Mouse (Mus musculus) midbrain, embryonic 11.5 days (tissue): Measurements from ENCODE around the gene Slc9a2. TPM values are rescaled to one million over a fixed set of nuclear protein-coding genes. Genes with fewer than 3 reads are reported as not detected.
"Not testable (repeated sequence)": the region's sequence is repeated elsewhere in the genome, so short reads cannot be mapped to it uniquely, and the experiment has no call there.

Source experiments
- ATAC-seq: fragments of 200-750 bp; cut with Nextera tagmentation; 2 replicates; pipeline ENCODE4 v1.8.0; 2017; ENCODE audit warnings: moderate TSS enrichment, moderate library complexity; ENCODE audit not compliant: low FRiP score
- DNase-seq: peaks from one replicate; pipeline ENCODE4 v3.0.0; 2015; ENCODE audit warnings: low spot score; ENCODE audit errors: missing footprints
- H3K27ac ChIP-seq: fragments of 300-500 bp; sonication (generic); 2 replicates; pipeline ENCODE4 v1.5.1; 2014; ENCODE audit warnings: low read depth, low read length
- H3K27me3 ChIP-seq: fragments of 300-500 bp; sonication (generic); 2 replicates; pipeline ENCODE4 v1.6.1; 2014; ENCODE audit warnings: mild to moderate bottlenecking, low read length, moderate library complexity, mixed read lengths; ENCODE audit not compliant: control insufficient read depth, insufficient read depth
- H3K36me3 ChIP-seq: fragments of 300-500 bp; sonication (generic); 2 replicates; pipeline ENCODE4 v1.6.1; 2014; ENCODE audit warnings: mild to moderate bottlenecking, low read length, moderate library complexity, mixed read lengths; ENCODE audit not compliant: control insufficient read depth, insufficient read depth
- H3K4me1 ChIP-seq: fragments of 300-500 bp; sonication (generic); 2 replicates; pipeline ENCODE4 v1.6.1; 2014; ENCODE audit warnings: low read length; ENCODE audit not compliant: control insufficient read depth, insufficient read depth
- H3K4me2 ChIP-seq: fragments of 300-500 bp; sonication (generic); 2 replicates; pipeline ENCODE4 v1.6.1; 2014; ENCODE audit warnings: mild to moderate bottlenecking, moderate library complexity
- H3K4me3 ChIP-seq: fragments of 300-500 bp; sonication (generic); 2 replicates; pipeline ENCODE4 v1.5.1; 2014; ENCODE audit warnings: low read depth, low read length
- H3K9ac ChIP-seq: fragments of 300-500 bp; sonication (generic); 2 replicates; pipeline ENCODE4 v1.6.1; 2014; ENCODE audit warnings: low read length
- H3K9me3 ChIP-seq: fragments of 300-500 bp; sonication (generic); 2 replicates; pipeline ENCODE4 v1.6.1; 2016; ENCODE audit warnings: low read length; ENCODE audit not compliant: control insufficient read depth
- WGBS: fragments of 180-500 bp; shearing (Covaris S2); extraction: QIAGEN DNeasy Blood & Tissue Kit; methylation state at CpG from one replicate; pipeline ENCODE4 v1.1.7; 2014; 5-methylcytosine and 5-hydroxymethylcytosine counted together
- polyA plus RNA-seq: library from polyadenylated mRNA; unstranded; fragments of >200 nt; fragmentation: Nextera tagmentation; extraction: Ambion mirVana; gene quantifications from 2 replicates; pipeline ENCODE4 v1.2.1, GENCODE M21; 2014

The Slc9a2 gene
- polyA plus RNA-seq, 1 experiment from 2014 or later = not detected

DNA sequence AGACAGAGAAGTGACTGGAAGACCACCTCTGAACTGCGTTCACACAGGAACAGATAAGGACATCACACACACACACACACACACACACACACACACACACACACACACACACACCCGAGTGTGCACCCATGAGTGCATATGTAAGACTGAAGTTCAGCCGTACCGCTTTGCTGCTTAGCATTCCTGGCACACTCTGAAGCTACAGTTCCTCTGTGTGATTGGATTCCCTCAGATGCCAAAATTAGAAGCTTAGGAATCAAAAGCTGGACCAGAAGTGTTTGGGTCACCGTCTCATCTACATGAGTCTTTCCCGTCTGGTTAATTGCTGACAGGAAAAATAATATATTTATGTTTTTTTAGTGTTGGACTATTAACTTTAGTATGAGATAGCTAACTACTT, 19.5 kb upstream of the Slc9a2 start:
- Histone ChIP-seq H3K4me2 (no peak overlapping the region), H3K27ac (no peak overlapping the region), H3K4me1 (no peaks in the 10 kb centered on the region), H3K4me3 (no peak overlapping the region), H3K27me3 (no peaks in the 10 kb centered on the region), H3K9ac (no peak overlapping the region), H3K36me3 (no peaks in the 10 kb centered on the region), H3K9me3 (no peaks in the 10 kb centered on the region)
- WGBS = 88% methylated on average over 6 of the region's 6 CpGs
- ATAC-seq (no peak), DNase-seq (no peak)

- H3K9me3 ChIP-seq = no peaks in the 10 kb centered on the region
- WGBS = 40% methylated on average over 12 of the region's 12 CpGs
- H3K36me3 ChIP-seq = no peaks in the 10 kb centered on the region
- no peak overlapping the region for H3K4me2 ChIP-seq
- DNase-seq (no peak), ATAC-seq (no peak)
- no peaks in the 10 kb centered on the region for H3K27me3 ChIP-seq
- no peak overlapping the region for H3K27ac ChIP-seq
- H3K9ac ChIP-seq = no peak overlapping the region
- no peak overlapping the region for H3K4me3 ChIP-seq
- H3K4me1 ChIP-seq = no peaks in the 10 kb centered on the region
Observed at GRCm38 (mm10) chr1:40665401-40666370, 14.7 kb upstream of the Slc9a2 start.

GRCm38 (mm10) chr1:40667442-40667841, 12.9 kb upstream of the Slc9a2 start:
- WGBS = 25% methylated on average over 3 of the region's 3 CpGs
- H3K4me2 ChIP-seq, H3K9me3 ChIP-seq: not testable (repeated sequence)

GRCm38 (mm10) chr1:40670025-40670424, 10.3 kb upstream of the Slc9a2 start:
- WGBS = 84% methylated on average over 3 of the region's 3 CpGs
- no peak overlapping the region for H3K27ac ChIP-seq
- ATAC-seq (no peak), DNase-seq (no peak)
- H3K36me3 ChIP-seq = no peaks in the 10 kb centered on the region
- H3K9ac ChIP-seq = no peak overlapping the region
- no peaks in the 10 kb centered on the region for H3K4me1 ChIP-seq
- no peaks in the 10 kb centered on the region for H3K27me3 ChIP-seq
- H3K9me3 ChIP-seq = no peaks in the 10 kb centered on the region
- H3K4me2 ChIP-seq = no peak overlapping the region
- no peak overlapping the region for H3K4me3 ChIP-seq

More at GRCm38 (mm10) chr1:40667442-40667841, 12.9 kb upstream of the Slc9a2 start:
- H3K4me1 ChIP-seq, H3K27ac ChIP-seq, ATAC-seq, H3K27me3 ChIP-seq, H3K4me3 ChIP-seq, DNase-seq, H3K9ac ChIP-seq, H3K36me3 ChIP-seq: not testable (repeated sequence)

GRCm38 (mm10) chr1:40671490-40671889, 8.9 kb upstream of the Slc9a2 start:
- Histone ChIP-seq H3K36me3 (no peaks in the 10 kb centered on the region), H3K27me3 (no peaks in the 10 kb centered on the region), H3K27ac (no peak overlapping the region), H3K4me1 (no peaks in the 10 kb centered on the region), H3K4me3 (no peak overlapping the region), H3K9me3 (no peaks in the 10 kb centered on the region), H3K9ac (no peak overlapping the region), H3K4me2 (no peak overlapping the region)
- ATAC-seq (no peak), DNase-seq (no peak)
- 88% methylated on average over 4 of the region's 4 CpGs for WGBS

DNA sequence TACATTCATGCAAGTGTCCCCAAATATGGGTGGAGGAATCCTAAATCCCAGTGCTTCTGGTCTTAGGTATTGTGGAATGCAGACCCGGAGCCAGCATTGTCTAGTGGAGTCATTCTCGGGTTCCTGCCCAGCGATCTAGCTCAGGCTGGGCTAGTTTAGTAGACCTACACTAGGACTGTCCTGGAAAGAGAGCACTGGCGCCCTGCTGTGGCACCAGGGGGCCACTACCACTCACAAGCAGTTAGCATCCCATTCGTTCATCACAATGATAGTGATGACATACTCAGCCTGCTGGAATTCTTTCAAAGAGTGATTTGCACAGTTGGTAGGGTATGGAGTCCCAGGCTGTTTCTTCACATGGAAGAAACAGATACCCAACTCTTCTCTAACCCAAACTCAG, 3.1 kb upstream of the Slc9a2 start:
- H3K27me3 ChIP-seq = peaks cover 32% of the 10 kb centered on the region
- no peak overlapping the region for H3K4me2 ChIP-seq
- ATAC-seq (no peak), DNase-seq (no peak)
- 48% methylated on average over 5 of the region's 5 CpGs for whole genome bisulfite sequencing
- no peaks in the 10 kb centered on the region for H3K9me3 ChIP-seq
- H3K36me3 ChIP-seq = no peaks in the 10 kb centered on the region
- H3K9ac ChIP-seq = no peak overlapping the region
- H3K27ac ChIP-seq = no peak overlapping the region
- H3K4me3 ChIP-seq = no peak overlapping the region
- peaks cover 6% of the 10 kb centered on the region for H3K4me1 ChIP-seq

- ATAC-seq = peak; percentile 80
- Histone ChIP-seq H3K4me1 (peaks cover 6% of the 10 kb centered on the region), H3K36me3 (no peaks in the 10 kb centered on the region), H3K27me3 (peaks cover 44% of the 10 kb centered on the region), H3K9ac (peak overlapping the region; percentile 56), H3K4me3 (peak overlapping the region; percentile 60), H3K4me2 (peak overlapping the region; percentile 98), H3K27ac (no peak overlapping the region), H3K9me3 (no peaks in the 10 kb centered on the region)
- 0% methylated on average over 71 of the region's 90 CpGs for WGBS
- DNase-seq = peak; percentile 93
Observed at GRCm38 (mm10) chr1:40680868-40681698, 709 bp downstream of the Slc9a2 start.

DNA sequence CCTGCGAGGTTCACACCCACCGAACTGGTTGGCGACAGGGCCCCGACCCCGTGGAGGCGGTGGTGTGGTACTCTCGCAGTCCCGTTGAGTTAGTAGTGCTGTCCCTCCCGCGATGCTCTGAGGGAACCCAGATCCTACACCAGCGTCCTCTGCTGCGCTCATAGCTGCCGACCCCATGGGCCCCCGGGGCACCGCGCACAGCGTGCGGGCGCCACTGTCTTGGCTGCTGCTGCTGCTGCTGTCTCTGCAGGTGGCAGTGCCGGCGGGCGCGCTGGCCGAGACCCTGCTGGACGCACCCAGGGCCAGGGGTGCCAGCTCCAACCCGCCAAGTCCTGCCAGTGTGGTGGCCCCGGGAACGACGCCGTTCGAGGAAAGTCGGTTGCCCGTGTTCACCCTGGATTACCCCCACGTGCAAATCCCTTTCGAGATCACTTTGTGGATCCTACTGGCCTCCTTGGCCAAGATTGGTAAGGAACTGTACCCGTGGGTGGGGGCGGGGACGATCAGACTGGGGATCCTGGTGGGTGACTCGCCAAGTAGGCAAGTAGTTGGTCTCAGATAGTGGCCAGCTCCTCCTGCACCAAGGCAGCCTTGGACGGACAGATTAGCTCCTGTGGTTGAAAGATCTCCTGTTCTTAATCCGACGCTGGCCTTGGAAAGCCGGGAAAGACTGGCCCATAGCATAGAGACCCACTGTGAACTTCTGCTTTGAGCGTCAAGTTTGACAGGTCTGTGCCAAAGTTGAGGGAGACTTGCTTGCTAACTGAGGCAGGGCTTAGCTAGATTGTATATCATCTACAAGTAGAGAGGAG, 1.5 kb downstream of the Slc9a2 start:
- Histone ChIP-seq H3K9me3 (no peaks in the 10 kb centered on the region), H3K36me3 (no peaks in the 10 kb centered on the region), H3K4me3 (peak overlapping the region; percentile 60), H3K9ac (peak overlapping the region; percentile 56), H3K27ac (no peak overlapping the region), H3K4me1 (peaks cover 6% of the 10 kb centered on the region), H3K4me2 (peak overlapping the region; percentile 98), H3K27me3 (peaks cover 44% of the 10 kb centered on the region)
- peak; percentile 31 for ATAC-seq
- WGBS = 3% methylated on average over 44 of the region's 44 CpGs
- DNase-seq = peak; percentile 93
